Mouse (Mus musculus) mesoderm, embryonic 11.5 days (tissue): ENCODE results near the gene Cacna1e.

Source experiments
- DNase-seq: peaks from one replicate; pipeline ENCODE4 v3.0.0-alpha.2; 2012; ENCODE audit warnings: low read depth, low spot score

The Cacna1e gene

GRCm38 (mm10) chr1:154712747-154713146 is 171.6 kb downstream of the Cacna1e start:
- DNase-seq: no peak

DNA sequence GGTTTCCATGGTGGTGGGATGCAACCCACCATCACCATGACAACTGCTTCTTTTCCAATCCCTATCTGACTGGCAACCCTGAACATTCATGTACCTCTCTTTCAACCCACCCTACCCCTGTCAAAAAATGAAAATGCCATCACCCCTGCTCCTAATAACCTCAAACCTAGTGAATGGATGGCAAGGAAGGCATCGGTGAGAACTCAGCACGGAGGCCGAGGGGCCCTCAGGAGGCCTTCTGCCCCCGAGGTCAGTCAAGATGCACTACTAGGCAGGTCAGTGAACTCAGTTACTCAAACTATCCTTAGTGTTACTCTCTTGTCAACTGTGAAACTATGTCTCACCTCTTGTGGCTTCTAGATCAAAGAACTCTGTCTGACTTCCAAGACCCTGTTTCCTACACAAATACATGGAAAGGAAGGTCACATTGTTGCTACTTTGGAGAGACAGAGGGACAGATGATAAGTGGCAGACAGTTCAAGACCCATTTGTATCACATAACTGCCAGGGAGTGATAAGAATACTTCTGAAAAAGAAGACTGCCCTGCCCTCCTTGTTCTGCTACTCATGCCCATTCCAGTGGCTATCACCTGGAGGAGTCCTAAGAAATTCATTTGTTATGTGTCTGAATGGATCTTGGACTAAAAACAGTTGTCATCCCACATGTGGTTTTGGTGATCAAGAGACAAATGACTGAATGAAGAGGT is 176.6 kb downstream of the Cacna1e start:
- DNase-seq: no peak

DNA sequence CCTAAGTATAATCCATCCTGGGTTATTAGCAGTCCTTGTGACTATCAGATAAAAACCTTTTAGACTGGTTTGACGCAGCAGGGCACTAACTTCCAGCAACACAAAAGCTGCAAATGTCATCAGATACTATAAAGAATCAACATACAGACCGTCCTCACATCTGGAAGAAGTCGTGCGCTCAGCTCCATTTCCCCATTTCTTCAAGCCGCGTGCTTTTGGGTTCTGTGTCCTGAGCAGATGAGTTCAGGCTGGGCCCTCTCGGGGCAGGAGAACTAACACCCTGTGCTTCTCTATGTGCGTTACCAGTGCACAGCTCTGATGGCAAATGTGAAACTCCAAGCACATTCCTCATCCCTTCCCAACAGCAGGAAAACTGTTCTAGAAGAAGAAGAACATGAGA is 177.3 kb downstream of the Cacna1e start:
- no peak for DNase-seq

DNA sequence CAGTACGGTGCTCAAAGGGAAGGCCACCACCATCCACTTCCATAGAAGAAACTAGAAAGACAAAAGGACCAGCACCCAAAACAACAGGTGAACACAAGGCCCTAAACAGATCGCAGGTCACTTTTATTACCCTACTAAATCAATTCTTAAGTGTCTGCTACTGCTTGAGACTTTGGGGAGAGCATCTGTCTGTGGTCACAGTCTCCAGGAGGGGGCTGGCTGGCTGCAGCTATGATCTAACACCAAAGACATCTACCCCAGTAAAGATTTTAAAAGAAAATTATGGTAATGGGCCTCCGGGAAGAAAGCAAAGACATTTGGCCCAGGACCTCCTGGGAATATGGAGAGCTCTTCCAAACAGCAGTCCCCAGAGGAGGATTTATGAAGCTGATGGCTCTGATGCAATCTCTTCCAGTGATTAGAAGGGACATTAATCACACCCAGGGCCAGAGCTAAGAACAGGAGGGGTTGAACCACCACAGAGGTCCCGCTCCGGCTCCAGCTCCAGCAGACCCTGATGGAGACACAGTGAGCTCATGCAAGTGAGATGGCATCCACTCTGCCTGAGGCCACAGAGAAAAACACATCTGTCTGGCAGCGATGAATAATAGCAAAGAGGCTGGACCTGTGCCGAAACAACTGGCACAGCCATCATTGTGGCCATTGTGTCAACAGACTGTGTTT is 178.3 kb downstream of the Cacna1e start:
- peak; percentile 63 for DNase-seq

DNA sequence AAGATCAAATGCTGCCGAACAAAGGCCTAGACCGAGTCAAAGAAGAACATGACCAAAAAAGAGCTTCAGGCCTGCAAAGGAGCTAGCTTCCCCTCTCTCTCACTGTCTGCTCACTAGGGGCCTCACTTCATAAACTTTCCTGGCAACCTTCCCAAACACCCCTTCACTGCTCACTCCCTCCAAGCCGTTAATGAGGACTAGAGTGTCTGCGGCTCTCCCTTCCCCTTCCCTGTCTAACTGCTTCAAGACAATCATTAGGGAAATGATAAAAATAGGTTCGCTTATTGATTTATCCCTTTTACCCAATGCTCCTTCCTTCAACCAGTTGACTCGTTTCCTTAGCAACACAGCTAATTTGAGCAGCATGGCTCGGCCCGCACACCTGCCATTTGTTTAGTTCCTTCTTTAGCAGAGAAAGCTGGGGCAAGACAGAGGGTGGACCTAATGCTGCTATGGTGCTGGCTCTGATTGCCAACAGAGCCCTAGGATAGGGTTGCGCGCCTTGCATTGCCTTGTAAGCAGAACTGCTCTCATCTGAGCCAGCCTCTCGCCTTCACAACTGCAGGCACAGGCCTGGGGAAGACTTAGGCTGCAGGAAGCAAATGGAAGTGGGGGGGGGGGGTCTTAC is 179.6 kb downstream of the Cacna1e start:
- no peak for DNase-seq

GRCm38 (mm10) chr1:154702623-154703022 is 181.7 kb downstream of the Cacna1e start:
- no peak for DNase-seq

DNA sequence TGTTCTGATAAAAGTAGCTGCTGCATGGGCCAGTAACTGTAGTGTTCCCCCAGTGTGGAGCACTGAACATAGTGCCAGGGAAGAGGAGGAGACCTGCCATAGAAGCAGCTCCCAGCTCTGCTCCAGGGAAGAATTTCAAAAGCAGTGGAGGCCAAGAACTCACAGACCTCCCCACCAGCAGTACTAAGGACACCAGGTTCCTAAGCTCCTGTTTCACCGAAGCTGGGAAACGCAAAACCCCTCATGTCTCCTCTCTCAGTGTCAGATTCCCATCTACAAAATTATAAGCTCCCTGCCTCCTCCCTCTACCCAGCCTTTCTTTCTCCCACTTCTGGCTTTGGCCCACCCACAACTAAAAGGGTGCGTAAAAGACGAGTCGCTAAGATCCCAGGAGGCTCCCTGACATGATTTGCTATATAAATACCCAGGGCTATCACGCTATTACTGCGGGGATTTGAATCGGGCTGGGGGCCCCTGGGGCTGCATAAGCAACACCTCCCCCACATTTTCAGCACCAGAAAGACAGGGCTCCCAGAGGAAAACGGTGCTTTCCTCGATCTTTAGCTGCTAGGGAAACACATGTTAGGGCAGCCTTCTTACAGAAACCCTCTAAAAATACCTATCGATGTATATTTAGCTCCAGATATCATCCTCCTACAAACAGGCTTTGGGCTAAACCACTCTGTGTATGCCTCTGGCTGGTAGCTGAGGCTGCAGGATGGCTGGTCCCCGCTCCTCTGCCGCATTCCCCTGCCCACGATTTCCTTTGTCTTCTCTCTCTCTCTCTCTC is 195.2 kb downstream of the Cacna1e start:
- DNase-seq: no peak

GRCm38 (mm10) chr1:154686861-154687260 is 197.4 kb downstream of the Cacna1e start:
- no peak for DNase-seq

DNA sequence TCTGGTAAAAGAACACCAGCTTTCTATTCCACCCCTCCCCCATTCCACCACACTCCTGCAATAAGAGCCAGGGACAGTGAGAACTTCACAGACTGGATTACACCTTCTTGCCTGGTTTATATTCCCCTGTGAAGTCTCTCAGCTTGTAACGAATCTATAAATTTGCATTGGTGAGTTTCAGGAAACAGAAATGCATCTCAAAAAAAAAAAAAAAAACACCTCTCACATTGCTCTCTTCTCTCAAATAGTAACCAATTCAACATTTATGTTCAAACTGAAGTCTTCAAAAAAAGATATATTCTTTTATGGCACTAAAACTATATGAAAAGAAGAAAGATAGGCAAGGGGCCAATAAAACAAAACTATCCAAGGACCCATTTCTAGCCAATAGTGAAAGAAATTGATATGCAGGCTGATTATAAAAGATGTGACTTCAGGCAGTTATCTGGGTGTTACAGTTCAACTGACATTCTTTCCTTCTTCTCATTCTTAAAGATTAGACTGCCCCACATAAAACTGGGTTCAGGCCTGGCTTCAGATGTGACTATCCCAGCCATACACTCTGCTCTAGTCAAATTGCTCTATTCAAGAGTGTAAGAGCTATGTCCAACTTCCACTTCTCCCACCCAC is 200.7 kb downstream of the Cacna1e start:
- DNase-seq: no peak

- DNase-seq: no peak
These were observed 205.3 kb downstream of the Cacna1e start for GRCm38 (mm10) chr1:154678989-154679388.

DNA sequence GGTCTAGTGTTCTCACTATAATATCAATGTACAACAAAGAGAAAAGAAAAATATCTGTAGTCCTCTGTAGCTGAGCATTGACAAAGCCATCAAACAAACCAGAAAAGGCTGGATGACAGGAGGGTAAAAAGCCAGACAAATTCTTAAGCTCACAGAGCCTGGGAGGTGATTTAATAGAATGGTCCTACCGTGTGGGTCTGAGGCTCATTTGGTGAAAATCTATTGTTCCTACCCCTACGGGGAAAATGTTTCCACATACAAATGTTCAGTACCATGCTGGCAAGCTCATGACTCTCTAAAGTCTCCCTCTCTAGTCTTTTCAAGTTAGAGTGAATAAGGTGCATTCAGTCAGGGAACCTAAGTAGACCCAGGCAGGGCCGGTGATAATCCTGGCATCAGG is 206.2 kb downstream of the Cacna1e start:
- DNase-seq: no peak

- DNase-seq: no peak
These were observed 206.6 kb downstream of the Cacna1e start for GRCm38 (mm10) chr1:154677677-154678076.

DNA sequence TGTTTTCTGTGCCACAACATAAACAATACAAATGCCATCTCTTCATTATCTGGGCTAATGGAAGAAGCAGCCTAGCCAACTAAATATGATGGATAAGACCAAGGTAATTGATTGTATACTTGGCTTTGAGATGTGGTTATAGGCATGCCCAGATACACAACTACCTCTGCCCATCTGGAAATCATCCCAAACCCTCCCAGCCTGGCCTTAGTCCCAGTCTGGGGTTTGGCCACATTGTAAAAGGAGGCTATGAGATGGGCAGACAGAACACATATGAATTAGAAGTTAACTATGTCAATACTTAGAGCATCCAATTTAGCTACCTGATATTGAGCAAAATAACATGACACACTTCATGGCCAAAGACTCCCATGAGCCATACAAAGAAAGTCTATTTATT is 220.6 kb downstream of the Cacna1e start:
- no peak for DNase-seq

- DNase-seq: no peak
These were observed 222.3 kb downstream of the Cacna1e start for GRCm38 (mm10) chr1:154661977-154662376.

DNA sequence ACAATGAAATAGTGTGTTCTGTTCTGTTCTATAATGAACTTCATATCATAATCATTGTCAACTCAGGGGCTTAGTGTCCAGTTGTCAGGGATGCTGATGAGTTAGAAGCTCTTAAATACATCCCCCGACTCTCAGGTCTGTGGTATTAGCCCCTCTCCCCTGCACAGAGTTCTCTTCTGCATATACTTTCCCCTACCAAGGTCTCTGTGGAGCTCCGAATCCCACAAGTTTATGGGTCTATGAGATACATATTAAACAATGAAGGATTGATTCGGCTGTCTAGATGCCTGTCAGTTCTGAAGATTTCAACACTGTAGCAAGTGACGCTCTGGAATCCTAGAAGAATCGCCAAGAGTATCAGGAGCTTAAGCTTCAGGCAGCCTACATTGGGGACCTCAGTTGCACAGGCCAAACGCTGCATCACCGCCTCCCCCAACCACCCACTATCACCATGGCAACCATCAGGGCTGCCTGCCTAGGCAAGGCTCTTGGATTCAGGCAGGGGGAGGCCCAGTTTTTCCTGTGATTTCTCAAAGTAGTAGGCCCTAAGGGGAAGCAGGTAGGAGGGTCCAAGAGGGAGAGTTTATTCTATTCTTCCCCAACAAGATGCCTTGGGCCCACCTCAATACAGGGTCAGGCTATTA is 223.0 kb downstream of the Cacna1e start:
- peak; percentile 29 for DNase-seq

- DNase-seq: no peak
These were observed 226.9 kb downstream of the Cacna1e start for GRCm38 (mm10) chr1:154657366-154657765.

- no peak for DNase-seq
These were observed 230.3 kb downstream of the Cacna1e start for GRCm38 (mm10) chr1:154653951-154654350.

DNA sequence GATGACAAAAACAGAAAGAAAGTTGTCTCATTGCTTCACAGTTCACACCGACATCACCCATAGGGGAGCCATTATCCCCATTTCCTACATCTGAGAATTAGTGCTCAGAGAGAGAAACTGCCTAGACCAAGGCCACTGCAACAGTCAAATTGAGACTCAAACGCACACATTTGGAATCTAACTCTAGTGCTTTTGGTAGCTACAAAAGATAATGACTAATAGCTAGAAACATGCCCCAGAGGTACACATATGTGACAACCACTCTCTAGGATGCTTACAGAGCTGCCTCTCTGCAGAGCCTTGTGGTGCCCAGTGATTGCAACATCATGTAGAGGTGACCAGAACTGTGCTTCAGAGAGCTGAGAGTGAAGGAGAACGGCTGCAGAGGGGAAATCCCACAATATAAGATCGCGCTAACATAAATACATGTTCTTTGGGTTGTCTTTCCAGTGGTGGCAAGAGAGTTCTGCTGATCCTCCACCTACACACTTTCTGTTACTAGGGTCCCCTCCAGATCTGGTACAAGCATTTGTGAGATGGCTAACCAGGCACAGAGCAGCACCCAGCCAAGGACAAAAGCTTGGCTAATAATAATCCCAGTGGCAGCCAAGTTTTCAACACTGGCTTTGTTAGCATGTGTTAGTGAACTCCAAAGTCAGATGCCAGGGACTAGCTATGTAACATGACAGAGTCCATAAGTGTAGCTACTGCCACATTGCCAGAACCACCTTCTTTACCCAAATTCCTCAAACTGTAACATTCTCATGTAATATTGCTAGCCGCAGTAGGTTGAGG is 237.9 kb downstream of the Cacna1e start:
- no peak for DNase-seq

- no peak for DNase-seq
These were observed 246.5 kb downstream of the Cacna1e start for GRCm38 (mm10) chr1:154637821-154638220.

DNA sequence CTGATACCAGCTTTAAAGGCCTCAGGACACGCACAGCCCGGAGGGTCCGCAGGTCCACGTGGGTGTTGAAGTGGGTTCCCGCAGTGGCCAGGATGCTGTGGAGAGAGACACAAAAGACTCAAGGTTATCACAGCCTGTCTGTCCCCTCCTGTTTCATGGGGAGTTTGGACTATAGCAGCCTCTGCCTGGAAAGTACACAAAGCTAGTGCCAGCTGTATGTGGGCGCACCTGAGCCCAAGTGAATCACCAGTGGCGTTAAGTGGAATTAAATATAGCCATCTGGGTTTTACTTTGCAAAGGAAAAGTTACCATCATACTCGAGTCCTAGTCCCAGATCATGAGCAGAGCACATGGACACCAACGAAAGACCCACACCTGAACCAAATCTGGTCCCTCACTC is 248.5 kb downstream of the Cacna1e start:
- DNase-seq: no peak
